Mouse (Mus musculus): ENCODE measurements around the gene Eri3. TPM values are rescaled to one million over a fixed set of nuclear protein-coding genes. Genes with fewer than 3 reads are reported as not detected.

Gene Eri3
- polyA plus RNA-seq (2012; rRNA removed), result 187 and 218 TPM in 2 replicates

DNA sequence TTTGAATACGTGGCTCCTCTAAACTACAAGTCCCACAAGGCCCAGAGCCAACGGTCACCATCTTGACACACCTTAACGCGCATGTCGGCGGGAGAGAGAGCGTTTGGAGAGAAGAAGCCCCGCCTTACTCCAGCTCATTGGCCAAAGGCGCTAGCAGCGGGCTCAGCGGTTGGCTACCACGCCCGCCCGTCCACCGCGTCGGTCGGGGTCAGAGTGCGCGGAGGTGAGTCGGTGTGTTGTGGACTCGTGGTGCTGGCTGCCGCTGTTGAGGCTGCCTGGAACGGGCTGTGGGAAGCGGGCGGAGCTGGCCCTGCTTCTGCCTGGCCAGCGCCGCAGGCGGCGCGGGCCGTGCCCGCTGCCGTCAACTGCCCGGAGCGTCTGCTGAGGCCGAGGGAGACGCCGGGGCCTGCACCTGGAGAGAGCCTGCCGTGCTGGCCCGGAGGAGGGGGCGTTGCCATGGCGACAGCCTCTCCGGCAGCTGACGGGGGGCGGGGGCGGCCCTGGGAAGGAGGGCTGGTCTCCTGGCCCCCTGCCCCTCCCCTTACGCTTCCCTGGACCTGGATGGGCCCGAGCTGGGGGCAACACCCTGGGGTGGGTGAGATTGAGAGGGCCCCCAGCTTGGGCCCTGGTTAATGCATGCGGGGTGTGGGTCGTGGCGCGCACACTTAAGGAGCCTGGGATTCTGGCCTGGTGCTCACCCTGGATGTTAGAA lies at the start of gene Eri3:
Gene Eri3 (plus strand): TSS at position 226 of the 712 bp plus-strand sequence.
- TF ChIP-seq POLR2A (IDR thresholded peaks at IDR 0.05; ENCODE audit: borderline replicate concordance, extremely low read depth, insufficient read depth, insufficient read length, poor library complexity, severe bottlenecking), result peak; percentile 60; the same call in 1 of the 2 replicates
- no peak for TF ChIP-seq CTCF (IDR thresholded peaks at IDR 0.05; ENCODE audit: borderline replicate concordance, extremely low read depth, insufficient read depth, insufficient read length)
- peak; percentile 100 for DNase-seq (ENCODE audit: low read depth)

DNA sequence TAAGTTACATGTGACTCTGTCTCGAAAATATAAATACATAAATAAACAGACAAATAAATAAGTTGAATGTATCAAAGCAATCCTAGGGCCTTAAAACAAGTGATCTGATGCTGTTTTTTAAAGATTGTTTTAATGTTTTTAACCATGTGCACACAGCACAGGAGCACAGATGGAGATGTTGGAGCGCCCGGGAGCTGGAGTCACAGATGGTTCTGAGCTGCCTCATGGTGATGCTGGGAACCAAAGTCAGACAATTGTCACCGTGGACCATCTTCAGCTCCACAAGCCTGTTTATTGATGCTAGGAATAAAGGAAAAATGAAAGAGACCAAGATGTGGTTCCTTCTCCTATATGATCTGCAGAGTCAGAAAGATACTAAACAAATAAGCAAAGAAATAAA lies 31.9 kb upstream of the Eri3 start:
- DNase-seq (ENCODE audit: low read depth), result peak; percentile 17

DNA sequence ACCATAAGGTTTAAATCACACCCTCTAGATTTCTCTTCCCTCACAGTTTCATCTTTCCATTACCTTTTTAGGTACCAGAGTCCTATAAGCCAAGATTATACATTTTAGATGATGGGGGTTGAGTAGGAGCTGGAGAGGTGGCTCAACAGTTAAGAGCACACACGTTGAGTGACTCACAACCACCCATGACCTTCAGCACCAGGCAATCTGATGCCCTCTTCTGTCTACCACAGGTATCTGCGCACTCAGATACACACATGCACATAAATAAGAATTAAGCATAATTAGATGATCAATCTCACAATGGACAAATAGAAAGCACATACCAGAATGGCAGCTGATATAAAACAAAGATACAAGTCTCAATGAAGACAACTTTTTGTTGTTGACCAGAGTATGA lies 28.8 kb upstream of the Eri3 start:
- no peak for DNase-seq (ENCODE audit: low read depth)
- TF ChIP-seq POLR2A (IDR thresholded peaks at IDR 0.05; ENCODE audit: borderline replicate concordance, extremely low read depth, insufficient read depth, insufficient read length, poor library complexity, severe bottlenecking) (no peak), CTCF (IDR thresholded peaks at IDR 0.05; ENCODE audit: borderline replicate concordance, extremely low read depth, insufficient read depth, insufficient read length) (no peak; the same call in 1 of the 2 replicates)

More for the DNA sequence above, 31.9 kb upstream of the Eri3 start:
- TF ChIP-seq CTCF (IDR thresholded peaks at IDR 0.05; ENCODE audit: borderline replicate concordance, extremely low read depth, insufficient read depth, insufficient read length) (no peak), POLR2A (IDR thresholded peaks at IDR 0.05; ENCODE audit: borderline replicate concordance, extremely low read depth, insufficient read depth, insufficient read length, poor library complexity, severe bottlenecking) (no peak)

DNA sequence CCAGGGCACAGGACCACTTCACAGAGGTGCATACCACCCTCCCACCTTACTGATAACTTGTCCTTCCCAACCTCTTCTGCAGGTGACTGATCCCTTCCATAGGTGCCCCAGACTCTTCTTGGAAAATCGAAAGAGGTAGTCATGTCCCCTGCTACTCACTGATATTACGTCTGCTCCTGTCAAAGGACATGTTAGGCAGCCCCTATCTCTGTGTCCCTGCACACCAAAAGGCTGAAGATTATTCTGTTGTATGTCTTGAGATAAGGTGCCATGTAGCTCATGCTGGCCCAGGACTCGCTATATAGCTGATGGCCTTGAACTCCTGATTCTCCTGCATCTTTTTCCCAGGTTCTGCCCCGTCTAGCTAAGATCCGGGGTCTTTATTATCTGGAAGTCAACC lies 24.2 kb upstream of the Eri3 start:
- no peak for TF ChIP-seq POLR2A (IDR thresholded peaks at IDR 0.05; ENCODE audit: borderline replicate concordance, extremely low read depth, insufficient read depth, insufficient read length, poor library complexity, severe bottlenecking)
- TF ChIP-seq CTCF (IDR thresholded peaks at IDR 0.05; ENCODE audit: borderline replicate concordance, extremely low read depth, insufficient read depth, insufficient read length), result no peak
- DNase-seq (ENCODE audit: low read depth), result no peak

DNA sequence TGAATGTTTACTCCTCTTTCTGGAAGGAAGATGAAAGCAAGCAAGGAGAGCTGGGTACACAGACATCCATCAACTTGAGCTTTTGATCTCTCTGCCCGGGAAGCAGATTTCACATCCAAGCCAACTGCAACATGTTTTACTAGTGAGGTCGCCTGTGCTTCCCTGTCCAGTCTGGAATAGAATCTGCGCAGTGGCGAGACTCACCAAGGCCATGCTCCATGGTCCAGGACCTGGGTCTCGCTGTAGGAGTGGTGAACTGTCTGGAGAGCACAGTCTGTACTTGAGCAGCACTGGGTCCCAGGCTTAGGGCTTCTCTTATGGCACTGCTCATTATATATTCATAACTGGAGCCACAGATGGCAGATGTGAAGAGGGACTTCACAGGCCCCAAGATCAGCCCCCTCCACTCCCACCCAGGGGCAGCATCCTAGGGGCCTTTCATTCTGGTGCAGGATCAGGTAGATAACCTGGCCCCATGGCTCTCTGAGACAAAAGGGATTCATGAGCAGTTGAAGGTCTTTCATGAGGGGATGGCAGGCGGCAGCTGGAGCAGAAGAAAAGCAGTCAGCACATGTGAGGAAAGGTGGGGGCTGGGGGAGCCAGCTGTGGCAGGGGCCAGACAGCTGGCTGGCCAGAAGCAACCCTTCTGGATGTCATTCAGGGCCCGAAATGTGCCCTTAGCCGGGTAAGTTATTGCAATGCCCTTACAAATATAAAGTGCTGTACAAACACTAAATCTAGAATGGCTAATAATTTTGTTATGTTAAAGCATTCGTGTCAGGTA lies 22.9 kb upstream of the Eri3 start:
- no peak for TF ChIP-seq CTCF (IDR thresholded peaks at IDR 0.05; ENCODE audit: borderline replicate concordance, extremely low read depth, insufficient read depth, insufficient read length)
- TF ChIP-seq POLR2A (IDR thresholded peaks at IDR 0.05; ENCODE audit: borderline replicate concordance, extremely low read depth, insufficient read depth, insufficient read length, poor library complexity, severe bottlenecking), result no peak

DNA sequence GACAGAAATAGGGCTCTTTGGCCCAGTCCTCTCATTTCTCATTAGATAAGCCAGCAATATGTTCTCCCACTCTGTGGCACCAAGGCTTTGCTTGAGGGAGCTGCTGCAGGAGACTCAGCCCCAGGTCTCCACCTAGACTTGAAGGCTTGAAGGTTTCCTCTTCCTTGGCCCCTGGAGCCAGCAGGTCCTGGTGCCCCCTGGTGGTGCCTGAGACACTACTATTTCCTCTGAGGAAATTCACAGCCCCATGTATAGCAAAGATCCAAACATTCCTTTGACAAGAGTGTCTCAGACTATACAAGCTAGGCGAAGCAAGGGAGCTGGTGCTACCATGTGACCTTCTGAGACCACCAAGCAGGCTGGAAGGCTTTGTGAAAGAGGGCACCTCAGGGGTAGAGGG lies 22.2 kb upstream of the Eri3 start:
- peak; percentile 57 for DNase-seq (ENCODE audit: low read depth)
- TF ChIP-seq POLR2A (IDR thresholded peaks at IDR 0.05; ENCODE audit: borderline replicate concordance, extremely low read depth, insufficient read depth, insufficient read length, poor library complexity, severe bottlenecking) (no peak), CTCF (IDR thresholded peaks at IDR 0.05; ENCODE audit: borderline replicate concordance, extremely low read depth, insufficient read depth, insufficient read length) (peak; percentile 67)

More for the DNA sequence above, 22.9 kb upstream of the Eri3 start:
- no peak for DNase-seq (ENCODE audit: low read depth)

DNA sequence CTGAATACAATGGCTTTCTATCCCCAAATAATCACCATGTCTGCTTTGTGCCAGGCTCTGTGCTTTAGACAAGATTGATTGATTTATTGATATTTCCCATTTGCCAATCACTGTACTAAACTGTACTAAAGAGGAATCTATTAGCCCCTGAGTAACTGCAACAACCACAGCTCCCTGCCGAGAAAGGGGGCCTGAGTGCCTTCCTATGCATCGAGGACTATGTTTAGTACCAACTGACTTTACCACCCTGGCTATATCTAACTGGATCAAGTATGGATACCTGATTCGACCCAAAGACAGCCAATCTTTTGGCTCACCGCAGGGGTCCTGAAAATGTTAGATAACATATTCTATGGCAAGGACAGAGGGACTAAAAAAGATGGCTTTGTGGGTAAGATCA lies 20.3 kb upstream of the Eri3 start:
- TF ChIP-seq POLR2A (IDR thresholded peaks at IDR 0.05; ENCODE audit: borderline replicate concordance, extremely low read depth, insufficient read depth, insufficient read length, poor library complexity, severe bottlenecking) (no peak), CTCF (IDR thresholded peaks at IDR 0.05; ENCODE audit: borderline replicate concordance, extremely low read depth, insufficient read depth, insufficient read length) (no peak)
- no peak for DNase-seq (ENCODE audit: low read depth)

DNA sequence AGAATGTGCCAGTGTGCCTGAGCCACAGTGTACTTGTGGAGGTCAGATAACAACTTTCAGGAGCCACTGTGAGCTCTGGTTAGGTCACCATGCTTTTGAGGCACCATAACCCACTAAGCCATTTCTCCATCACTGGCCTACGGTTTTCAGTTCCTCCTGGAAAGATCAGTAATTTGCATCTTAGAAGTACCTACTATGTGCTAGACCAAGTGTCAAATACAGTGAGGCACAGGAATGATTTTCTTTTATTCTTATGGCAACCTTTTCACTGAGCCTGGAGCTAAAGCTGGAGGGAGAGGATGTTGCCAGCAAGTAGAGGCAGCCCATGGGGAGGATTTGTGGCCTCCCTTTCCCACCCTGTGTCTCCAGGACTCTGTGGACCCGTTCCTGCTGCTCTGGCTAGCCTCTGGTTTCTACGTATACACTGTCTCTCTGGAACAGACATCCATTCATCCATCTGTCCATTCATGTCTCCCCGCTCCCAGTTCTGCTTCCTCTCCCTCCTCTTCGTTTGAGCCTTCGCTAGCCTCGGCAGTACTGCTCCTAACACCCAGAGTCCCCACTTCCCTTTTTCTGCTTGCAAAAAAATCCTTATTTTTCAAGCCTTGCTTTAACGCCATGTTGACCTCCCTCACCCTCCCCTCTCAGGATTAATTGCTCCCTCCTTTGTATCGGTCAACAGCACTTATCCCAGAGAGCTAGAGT lies 14.5 kb upstream of the Eri3 start:
- no peak for DNase-seq (ENCODE audit: low read depth)
- TF ChIP-seq POLR2A (IDR thresholded peaks at IDR 0.05; ENCODE audit: borderline replicate concordance, extremely low read depth, insufficient read depth, insufficient read length, poor library complexity, severe bottlenecking) (no peak), CTCF (IDR thresholded peaks at IDR 0.05; ENCODE audit: borderline replicate concordance, extremely low read depth, insufficient read depth, insufficient read length) (no peak)

DNA sequence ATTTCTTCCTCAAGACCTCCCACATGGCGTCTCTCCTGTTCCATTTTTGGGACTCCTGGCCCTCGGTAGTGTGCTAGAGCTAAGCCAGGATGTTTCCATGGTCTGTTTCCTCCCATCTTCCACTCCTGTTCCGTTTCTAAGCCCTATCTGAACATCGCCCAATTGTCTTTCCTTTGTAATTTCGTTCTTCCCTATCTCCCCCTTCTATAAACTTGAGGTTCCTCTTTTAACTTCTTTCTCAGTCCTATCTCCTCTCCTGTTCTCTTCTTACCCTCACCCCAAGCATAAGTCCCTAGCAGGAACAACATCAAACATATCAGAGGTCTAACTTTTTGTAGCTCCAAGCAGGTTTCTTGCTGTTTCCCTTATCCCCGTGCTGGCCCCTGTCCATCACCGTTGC lies 13.2 kb upstream of the Eri3 start:
- DNase-seq (ENCODE audit: low read depth), result no peak
- TF ChIP-seq CTCF (IDR thresholded peaks at IDR 0.05; ENCODE audit: borderline replicate concordance, extremely low read depth, insufficient read depth, insufficient read length) (no peak), POLR2A (IDR thresholded peaks at IDR 0.05; ENCODE audit: borderline replicate concordance, extremely low read depth, insufficient read depth, insufficient read length, poor library complexity, severe bottlenecking) (no peak)

DNA sequence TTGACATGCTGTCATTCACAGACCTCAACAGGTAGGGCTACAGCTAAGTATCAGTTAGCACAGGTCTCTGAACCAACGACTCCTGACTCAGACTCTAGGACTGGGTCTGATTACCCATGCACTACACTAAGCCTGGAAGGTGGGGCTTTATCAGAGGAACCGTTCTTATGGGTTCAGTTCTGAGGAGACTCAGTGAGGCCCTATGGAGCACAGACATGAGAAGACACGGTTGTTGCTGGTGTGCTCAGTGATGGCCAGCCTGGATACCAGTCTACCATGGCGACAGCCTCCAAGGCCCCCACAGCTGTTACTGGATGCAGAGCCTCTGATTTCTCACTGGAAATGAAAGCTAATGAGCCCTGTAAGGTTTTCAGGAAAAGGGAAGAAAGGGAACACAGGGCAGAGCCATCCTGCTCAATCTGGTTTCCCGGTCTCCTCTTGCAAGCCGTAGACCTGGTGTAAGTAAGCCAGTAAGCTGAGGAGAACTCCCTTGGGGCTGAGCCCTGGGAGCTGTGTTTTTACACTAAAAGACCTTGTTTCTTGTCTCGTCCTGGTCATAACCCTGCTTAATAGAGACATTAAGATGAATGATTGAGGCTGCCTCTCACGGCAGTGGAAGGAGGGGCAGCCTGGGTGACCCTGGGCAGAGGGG lies 10.7 kb upstream of the Eri3 start:
- no peak for DNase-seq (ENCODE audit: low read depth)
- TF ChIP-seq POLR2A (IDR thresholded peaks at IDR 0.05; ENCODE audit: borderline replicate concordance, extremely low read depth, insufficient read depth, insufficient read length, poor library complexity, severe bottlenecking) (no peak), CTCF (IDR thresholded peaks at IDR 0.05; ENCODE audit: borderline replicate concordance, extremely low read depth, insufficient read depth, insufficient read length) (no peak)

DNA sequence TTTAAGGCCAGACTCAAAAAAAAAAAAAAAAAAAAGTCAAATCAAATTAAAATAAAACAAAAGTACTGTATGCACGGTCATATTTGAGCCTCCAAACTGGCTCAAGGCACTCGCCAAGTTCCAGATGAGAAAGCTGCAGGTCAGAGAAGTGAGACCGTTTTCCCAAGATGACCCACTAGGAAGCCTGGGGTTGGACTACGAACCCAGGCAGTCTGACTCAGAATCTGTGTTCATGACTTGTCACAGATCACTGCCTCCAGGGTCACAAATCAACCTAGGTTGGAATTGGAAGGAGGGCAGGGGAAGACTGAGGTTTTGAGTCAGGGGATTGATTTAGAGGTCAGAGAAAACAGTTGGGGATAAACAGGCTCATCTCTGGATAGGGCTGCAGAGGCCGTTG lies 9.6 kb upstream of the Eri3 start:
- no peak for DNase-seq (ENCODE audit: low read depth)
- TF ChIP-seq CTCF (IDR thresholded peaks at IDR 0.05; ENCODE audit: borderline replicate concordance, extremely low read depth, insufficient read depth, insufficient read length), result no peak
- TF ChIP-seq POLR2A (IDR thresholded peaks at IDR 0.05; ENCODE audit: borderline replicate concordance, extremely low read depth, insufficient read depth, insufficient read length, poor library complexity, severe bottlenecking), result no peak
